Mouse (Mus musculus): ENCODE measurements around the gene Fbxo33. TPM values are rescaled to one million over a fixed set of nuclear protein-coding genes. Genes with fewer than 3 reads are reported as not detected.

Gene Fbxo33
- polyA plus RNA-seq, 1 experiment: 46.0 TPM

GRCm38 (mm10) chr12:59205571-59205970 is 14.0 kb downstream of the Fbxo33 start:
- H3K27ac ChIP-seq (ENCODE audit: insufficient read depth, low read depth, low read length): no peak overlapping the region
- TF ChIP-seq CTCF (IDR thresholded peaks at IDR 0.05; ENCODE audit: low read depth, low read length) (no peak), POLR2A (IDR thresholded peaks at IDR 0.05; ENCODE audit: borderline replicate concordance, low read depth, low read length) (no peak)
- no peak overlapping the region for H3K4me3 ChIP-seq (ENCODE audit: insufficient read depth, low read length)

DNA sequence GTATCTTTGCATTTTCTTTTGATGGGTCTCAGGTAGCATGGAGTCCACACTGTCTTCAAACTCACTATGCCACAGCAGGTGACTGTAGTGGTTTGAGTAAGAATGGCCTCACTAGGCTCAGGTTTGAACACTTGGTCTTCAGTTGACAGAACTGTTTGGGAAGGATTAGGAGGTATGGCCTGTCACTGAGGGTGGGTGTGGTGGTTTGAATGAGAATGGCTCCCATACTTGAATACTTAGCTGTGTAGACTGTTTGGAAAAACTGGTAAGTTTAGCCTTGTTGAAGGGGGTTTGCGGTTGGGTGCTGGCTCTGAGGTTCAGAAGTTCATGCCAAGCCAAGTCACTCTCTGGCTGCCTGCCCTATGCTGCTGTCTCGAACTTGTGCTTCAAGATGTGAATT is 20.2 kb downstream of the Fbxo33 start:
- no peak for TF ChIP-seq CTCF (IDR thresholded peaks at IDR 0.05; ENCODE audit: low read depth, low read length)
- no peak for TF ChIP-seq POLR2A (IDR thresholded peaks at IDR 0.05; ENCODE audit: borderline replicate concordance, low read depth, low read length)
- Histone ChIP-seq H3K4me1 (ENCODE audit: control insufficient read depth, insufficient read depth, low read length) (peaks cover 7% of the 10 kb centered on the region), H3K4me3 (ENCODE audit: insufficient read depth, low read length) (no peak overlapping the region), H3K27ac (ENCODE audit: insufficient read depth, low read depth, low read length) (no peak overlapping the region)

More at GRCm38 (mm10) chr12:59205571-59205970, 14.0 kb downstream of the Fbxo33 start:
- peaks cover 21% of the 10 kb centered on the region for H3K4me1 ChIP-seq (ENCODE audit: control insufficient read depth, insufficient read depth, low read length)

- Histone ChIP-seq H3K4me1 (ENCODE audit: control insufficient read depth, insufficient read depth, low read length) (peaks cover 7% of the 10 kb centered on the region), H3K4me3 (ENCODE audit: insufficient read depth, low read length) (no peak overlapping the region), H3K27ac (ENCODE audit: insufficient read depth, low read depth, low read length) (peak overlapping the region; percentile 12)
- TF ChIP-seq CTCF (IDR thresholded peaks at IDR 0.05; ENCODE audit: low read depth, low read length) (no peak), POLR2A (IDR thresholded peaks at IDR 0.05; ENCODE audit: borderline replicate concordance, low read depth, low read length) (no peak)
Observed at GRCm38 (mm10) chr12:59198750-59199149, 20.8 kb downstream of the Fbxo33 start.

- no peak overlapping the region for H3K4me3 ChIP-seq (ENCODE audit: insufficient read depth, low read length)
- no peak for TF ChIP-seq CTCF (IDR thresholded peaks at IDR 0.05; ENCODE audit: low read depth, low read length)
- TF ChIP-seq POLR2A (IDR thresholded peaks at IDR 0.05; ENCODE audit: borderline replicate concordance, low read depth, low read length): no peak
- H3K27ac ChIP-seq (ENCODE audit: insufficient read depth, low read depth, low read length): no peak overlapping the region
- peaks cover 9% of the 10 kb centered on the region for H3K4me1 ChIP-seq (ENCODE audit: control insufficient read depth, insufficient read depth, low read length)
Observed at GRCm38 (mm10) chr12:59195941-59196340, 23.6 kb downstream of the Fbxo33 start.

- Histone ChIP-seq H3K4me3 (ENCODE audit: insufficient read depth, low read length) (no peak overlapping the region), H3K4me1 (ENCODE audit: control insufficient read depth, insufficient read depth, low read length) (peaks cover 9% of the 10 kb centered on the region), H3K27ac (ENCODE audit: insufficient read depth, low read depth, low read length) (no peak overlapping the region)
- TF ChIP-seq CTCF (IDR thresholded peaks at IDR 0.05; ENCODE audit: low read depth, low read length) (no peak), POLR2A (IDR thresholded peaks at IDR 0.05; ENCODE audit: borderline replicate concordance, low read depth, low read length) (no peak)
Observed at GRCm38 (mm10) chr12:59195065-59195464, 24.5 kb downstream of the Fbxo33 start.

GRCm38 (mm10) chr12:59194341-59195003 is 25.1 kb downstream of the Fbxo33 start:
- H3K4me3 ChIP-seq (ENCODE audit: insufficient read depth, low read length): no peak overlapping the region
- peaks cover 9% of the 10 kb centered on the region for H3K4me1 ChIP-seq (ENCODE audit: control insufficient read depth, insufficient read depth, low read length)
- no peak overlapping the region for H3K27ac ChIP-seq (ENCODE audit: insufficient read depth, low read depth, low read length)
- no peak for TF ChIP-seq CTCF (IDR thresholded peaks at IDR 0.05; ENCODE audit: low read depth, low read length)
- TF ChIP-seq POLR2A (IDR thresholded peaks at IDR 0.05; ENCODE audit: borderline replicate concordance, low read depth, low read length): no peak

- Histone ChIP-seq H3K4me1 (ENCODE audit: control insufficient read depth, insufficient read depth, low read length) (peaks cover 2% of the 10 kb centered on the region), H3K4me3 (ENCODE audit: insufficient read depth, low read length) (no peak overlapping the region), H3K27ac (ENCODE audit: insufficient read depth, low read depth, low read length) (no peak overlapping the region)
- no peak for TF ChIP-seq CTCF (IDR thresholded peaks at IDR 0.05; ENCODE audit: low read depth, low read length)
- no peak for TF ChIP-seq POLR2A (IDR thresholded peaks at IDR 0.05; ENCODE audit: borderline replicate concordance, low read depth, low read length)
Observed at GRCm38 (mm10) chr12:59193637-59194036, 25.9 kb downstream of the Fbxo33 start.

- no peak overlapping the region for H3K27ac ChIP-seq (ENCODE audit: insufficient read depth, low read depth, low read length)
- TF ChIP-seq CTCF (IDR thresholded peaks at IDR 0.05; ENCODE audit: low read depth, low read length) (no peak), POLR2A (IDR thresholded peaks at IDR 0.05; ENCODE audit: borderline replicate concordance, low read depth, low read length) (no peak)
- H3K4me3 ChIP-seq (ENCODE audit: insufficient read depth, low read length): no peak overlapping the region
- no peaks in the 10 kb centered on the region for H3K4me1 ChIP-seq (ENCODE audit: control insufficient read depth, insufficient read depth, low read length)
Observed at GRCm38 (mm10) chr12:59188086-59188682, 31.3 kb downstream of the Fbxo33 start.

- no peak for TF ChIP-seq POLR2A (IDR thresholded peaks at IDR 0.05; ENCODE audit: borderline replicate concordance, low read depth, low read length)
- TF ChIP-seq CTCF (IDR thresholded peaks at IDR 0.05; ENCODE audit: low read depth, low read length): no peak
- Histone ChIP-seq H3K4me1 (ENCODE audit: control insufficient read depth, insufficient read depth, low read length) (no peaks in the 10 kb centered on the region), H3K4me3 (ENCODE audit: insufficient read depth, low read length) (no peak overlapping the region), H3K27ac (ENCODE audit: insufficient read depth, low read depth, low read length) (no peak overlapping the region)
Observed at GRCm38 (mm10) chr12:59177814-59178213, 41.7 kb downstream of the Fbxo33 start.

- no peaks in the 10 kb centered on the region for H3K4me1 ChIP-seq (ENCODE audit: control insufficient read depth, insufficient read depth, low read length)
- TF ChIP-seq POLR2A (IDR thresholded peaks at IDR 0.05; ENCODE audit: borderline replicate concordance, low read depth, low read length) (no peak), CTCF (IDR thresholded peaks at IDR 0.05; ENCODE audit: low read depth, low read length) (no peak)
- H3K4me3 ChIP-seq (ENCODE audit: insufficient read depth, low read length): no peak overlapping the region
- H3K27ac ChIP-seq (ENCODE audit: insufficient read depth, low read depth, low read length): no peak overlapping the region
Observed at GRCm38 (mm10) chr12:59169935-59170334, 49.6 kb downstream of the Fbxo33 start.

Data from bone marrow macrophage, adult 2 months (primary cell).